Mouse (Mus musculus): ENCODE data around the gene Gars.

The Gars gene

GRCm38 (mm10) chr6:55037799-55038670 is at the start of gene Gars:
Gars (plus strand) TSS chr6:55038007.
- peak; percentile 72 to 81 for DNase-seq (ENCODE audit: low spot score in 2 of 2)

DNA sequence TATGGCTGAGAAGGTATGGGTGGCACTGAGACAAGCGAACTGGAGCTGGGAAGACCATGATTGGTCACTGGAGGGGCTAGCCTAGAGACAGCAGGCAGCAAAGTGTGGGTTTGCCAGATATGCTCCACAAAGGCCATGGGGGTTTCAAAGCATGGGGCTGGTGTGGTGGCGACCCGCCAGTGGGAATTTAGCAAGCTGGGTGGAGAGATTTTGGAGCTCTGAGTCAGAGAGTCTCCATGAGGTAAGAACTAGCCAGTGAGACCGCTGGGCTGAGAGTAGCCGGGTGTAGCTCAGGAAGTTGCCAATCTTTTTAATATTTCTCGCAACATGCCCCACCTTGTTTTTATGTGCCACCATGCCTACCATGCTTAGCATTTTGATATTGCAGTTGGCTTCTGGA is 49.7 kb upstream of the Gars start:
- DNase-seq (ENCODE audit: low spot score in 2 of 2) = no peak

DNA sequence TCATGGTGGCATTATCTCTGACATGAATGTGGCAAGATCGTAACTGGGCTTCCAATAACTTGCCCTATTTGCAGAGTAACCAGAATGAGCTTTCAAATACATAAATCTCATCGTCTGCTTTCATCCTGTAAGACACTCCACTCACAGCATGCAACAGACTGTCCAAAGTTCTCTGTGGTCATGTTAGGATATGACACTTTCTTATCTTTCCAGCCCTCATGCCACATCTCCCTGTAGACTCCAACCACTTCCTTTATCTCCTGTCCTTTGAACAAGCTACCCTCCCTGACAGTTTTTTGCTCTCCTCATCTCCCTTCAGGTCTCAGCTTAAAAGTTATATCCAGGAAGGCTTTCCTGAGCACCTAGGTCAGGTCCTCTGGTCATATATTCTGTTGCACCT is 46.6 kb upstream of the Gars start:
- no peak for DNase-seq (ENCODE audit: low spot score in 2 of 2)

GRCm38 (mm10) chr6:54992141-54992540 is 45.7 kb upstream of the Gars start:
- no peak for DNase-seq (ENCODE audit: low spot score in 2 of 2)

- DNase-seq (ENCODE audit: low spot score in 2 of 2) = peak; percentile 94
Observed at GRCm38 (mm10) chr6:54992734-54993260, 45.0 kb upstream of the Gars start, which contains the start of gene Ggct. Ggct (minus strand) TSS chr6:54992950.

GRCm38 (mm10) chr6:54996361-54996760 is 41.4 kb upstream of the Gars start:
- no peak for DNase-seq (ENCODE audit: low spot score in 2 of 2)

DNA sequence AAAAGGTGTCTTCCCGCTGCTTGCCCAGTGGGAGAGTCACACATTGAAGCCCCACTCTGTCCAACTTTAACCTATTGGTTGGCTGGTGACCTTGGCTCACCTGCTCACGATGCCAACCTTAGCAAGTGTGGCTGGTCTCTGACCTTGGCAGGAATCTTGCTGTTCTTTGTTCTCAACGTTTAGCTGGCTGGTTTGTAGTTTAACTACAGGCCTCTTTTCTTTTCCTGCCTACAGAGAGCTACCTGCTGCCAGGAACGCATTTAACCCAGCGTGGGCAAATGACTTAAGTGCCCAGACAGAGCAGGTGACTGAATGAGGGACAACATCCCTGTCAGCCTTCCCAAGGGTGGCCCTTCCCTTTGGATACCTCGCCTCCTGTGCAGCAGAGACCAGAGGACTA is 40.1 kb upstream of the Gars start:
- no peak for DNase-seq (ENCODE audit: low spot score in 2 of 2)

GRCm38 (mm10) chr6:55001320-55001719 is 36.5 kb upstream of the Gars start:
- no peak for DNase-seq (ENCODE audit: low spot score in 2 of 2)

- no peak for DNase-seq (ENCODE audit: low spot score in 2 of 2)
Observed at GRCm38 (mm10) chr6:55002438-55002837, 35.4 kb upstream of the Gars start.

DNA sequence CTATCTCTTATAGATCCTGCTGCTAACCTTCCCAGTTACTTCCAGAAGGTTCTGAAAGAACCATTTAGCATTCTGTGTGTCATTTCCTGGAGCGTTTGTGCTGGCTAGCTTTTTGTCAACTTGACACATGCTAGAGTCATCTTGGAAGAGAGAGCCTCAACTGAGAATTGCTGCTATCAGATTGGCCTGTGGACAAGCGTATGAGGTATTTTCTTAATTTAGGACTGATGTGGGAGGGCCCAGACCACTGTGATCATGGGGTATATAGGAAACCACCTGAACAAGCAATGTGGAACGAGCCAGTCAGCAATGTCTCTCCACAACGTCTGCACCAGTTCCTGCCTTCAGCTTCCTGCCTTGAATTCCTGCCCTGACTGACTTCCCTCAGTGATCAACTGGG is 34.2 kb upstream of the Gars start:
- DNase-seq (ENCODE audit: low spot score in 2 of 2) = no peak

GRCm38 (mm10) chr6:55008401-55008800 is 29.4 kb upstream of the Gars start:
- no peak for DNase-seq (ENCODE audit: low spot score in 2 of 2)

DNA sequence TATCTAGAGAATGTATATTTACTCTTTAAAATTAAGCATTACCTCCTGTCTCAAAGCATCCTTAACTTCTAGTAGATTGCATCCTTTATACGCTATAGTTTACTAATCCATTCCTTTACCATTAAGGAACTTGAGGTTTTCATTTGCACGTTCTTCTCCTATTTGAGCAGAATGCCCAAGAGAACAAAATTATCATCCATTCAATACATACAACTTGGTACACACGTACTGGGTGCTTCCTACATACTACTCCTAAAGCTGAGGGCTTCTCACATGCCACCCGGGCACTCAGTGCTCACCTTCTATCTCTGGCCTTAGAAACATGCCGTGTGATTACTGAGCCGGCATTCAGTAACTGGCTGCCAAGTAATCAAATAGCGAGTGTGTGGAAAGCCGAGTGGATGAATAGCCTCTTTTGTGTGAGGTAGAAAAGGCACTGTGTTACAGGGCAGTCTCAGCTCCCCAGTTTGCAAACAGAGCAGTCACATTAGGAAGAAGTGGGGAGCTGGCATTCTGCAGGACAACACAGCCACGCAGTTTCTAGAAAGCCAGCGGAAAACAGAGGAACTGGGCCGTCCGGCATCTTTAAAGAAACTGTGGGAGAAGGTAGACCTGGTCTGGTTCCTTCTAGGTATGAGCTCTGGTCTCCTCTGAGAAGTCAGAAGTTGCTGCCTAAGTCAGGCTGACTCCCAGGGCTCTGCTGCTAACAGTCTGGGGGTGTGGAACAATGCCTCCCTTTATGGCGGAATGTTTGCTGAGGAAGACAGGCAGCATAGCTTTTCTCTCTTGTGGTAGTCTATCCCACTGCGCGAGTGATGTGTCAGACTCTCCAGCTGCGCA is 28.2 kb upstream of the Gars start:
- no peak for DNase-seq (ENCODE audit: low spot score in 2 of 2)

- no peak for DNase-seq (ENCODE audit: low spot score in 2 of 2)
Observed at GRCm38 (mm10) chr6:55010330-55011091, 27.3 kb upstream of the Gars start.

DNA sequence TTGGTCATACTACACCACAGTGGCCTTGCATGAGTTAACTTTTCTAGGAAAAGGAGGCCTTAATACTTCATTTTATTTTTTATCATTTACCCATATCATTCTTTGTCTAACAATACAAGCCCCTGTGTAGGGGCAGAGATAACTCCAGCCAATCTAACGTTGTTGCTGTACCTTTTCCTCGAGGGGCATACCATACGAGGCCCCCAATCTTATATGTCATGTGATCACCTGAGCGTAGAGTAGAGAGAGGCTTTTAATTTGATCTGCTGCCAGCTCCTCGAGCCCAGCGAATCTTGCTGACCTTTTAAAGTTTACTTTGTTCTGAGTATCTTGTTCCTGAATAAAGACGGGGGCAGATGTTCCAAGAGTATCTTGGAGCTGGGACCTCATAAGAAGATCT is 25.3 kb upstream of the Gars start:
- no peak for DNase-seq (ENCODE audit: low spot score in 2 of 2)

GRCm38 (mm10) chr6:55014184-55014583 is 23.6 kb upstream of the Gars start:
- no peak for DNase-seq (ENCODE audit: low spot score in 2 of 2)

DNA sequence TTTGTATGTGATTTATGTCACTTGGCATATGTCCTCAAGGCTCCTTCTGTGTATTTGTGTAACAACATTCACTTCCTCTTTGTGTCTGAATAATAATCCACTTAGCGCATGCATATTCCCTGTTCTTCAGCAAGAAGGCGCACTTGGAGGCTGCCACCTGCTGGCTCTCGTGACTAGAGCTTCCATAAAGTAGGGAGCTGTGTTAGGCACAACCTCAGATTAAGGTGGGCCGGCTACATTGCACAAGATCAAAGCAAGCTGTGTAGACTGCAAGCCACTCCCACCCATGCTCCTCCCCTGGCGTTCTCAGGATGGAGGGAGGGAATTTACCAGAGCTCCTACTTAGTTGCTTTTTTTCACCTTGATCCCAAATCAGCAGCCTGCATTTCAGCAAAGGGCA is 21.6 kb upstream of the Gars start:
- DNase-seq (ENCODE audit: low spot score in 2 of 2) = peak in 1 of 2 experiments; percentile 31

GRCm38 (mm10) chr6:55016710-55017583 is 20.9 kb upstream of the Gars start:
- DNase-seq (ENCODE audit: low spot score in 2 of 2) = peak; percentile 24 to 40

DNA sequence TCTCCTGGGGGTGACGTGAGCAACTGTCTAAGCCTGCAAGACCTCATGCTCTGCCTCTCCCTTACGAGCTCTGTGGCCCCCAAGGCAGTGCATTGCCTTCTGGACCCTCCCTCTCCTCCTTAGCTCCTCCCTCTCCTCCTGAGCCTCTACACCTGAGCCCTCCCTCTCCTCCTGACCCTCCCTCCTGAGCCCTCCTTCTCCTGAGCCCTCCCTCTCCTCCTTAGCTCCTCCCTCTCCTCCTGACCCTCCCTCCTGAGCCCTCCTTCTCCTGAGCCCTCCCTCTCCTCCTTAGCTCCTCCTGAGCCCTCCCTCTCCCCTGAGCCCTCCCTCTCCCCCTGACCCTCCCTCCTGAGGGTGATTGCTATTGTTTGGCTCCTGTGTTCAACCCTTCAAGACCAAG is 19.4 kb upstream of the Gars start:
- DNase-seq (ENCODE audit: low spot score in 2 of 2) = no peak

DNA sequence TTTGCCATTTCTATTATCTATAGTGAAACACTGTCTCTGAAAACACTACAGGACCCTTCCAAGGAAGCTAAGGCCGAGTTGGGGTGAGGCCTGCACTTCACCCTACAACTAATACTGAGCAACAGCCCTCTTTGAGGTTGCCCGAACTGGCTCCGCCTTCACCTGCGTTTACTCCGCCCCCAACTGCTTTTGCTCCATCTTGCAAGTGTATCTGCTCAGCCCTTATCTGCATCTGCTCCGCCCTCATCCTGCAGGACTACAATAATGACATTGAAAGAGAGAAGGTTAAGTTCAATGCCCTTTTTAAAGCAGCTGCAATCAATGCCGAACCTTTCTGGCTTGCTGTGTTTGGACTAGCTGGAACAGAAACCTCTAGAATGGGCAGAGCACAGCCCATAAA is 16.0 kb upstream of the Gars start:
- no peak for DNase-seq (ENCODE audit: low spot score in 2 of 2)

- DNase-seq (ENCODE audit: low spot score in 2 of 2) = no peak
Observed at GRCm38 (mm10) chr6:55027642-55028041, 10.2 kb upstream of the Gars start.

GRCm38 (mm10) chr6:55036731-55037130 is 1.1 kb upstream of the Gars start:
- DNase-seq (ENCODE audit: low spot score in 2 of 2) = no peak
